Mouse (Mus musculus) spleen, postnatal 0 days (tissue): ENCODE data around the gene Rps18. TPM values are rescaled to one million over a fixed set of nuclear protein-coding genes. Genes with fewer than 3 reads are reported as not detected.

ENCODE experiments used
- polyA plus RNA-seq: library from polyadenylated mRNA; unstranded; fragments of >200 nt; fragmentation: Nextera tagmentation; extraction: Ambion mirVana; gene quantifications from 2 replicates; pipeline ENCODE4 v1.2.1, GENCODE M21; 2015

Gene Rps18
- 2,156 and 2,219 TPM in 2 replicates for polyA plus RNA-seq

GRCm38 (mm10) chr17:33955555-33956214 is at the start of gene Rps18, which contains the start of gene Vps52:
TSS of gene Rps18 (minus strand) at chr17:33956001.
TSS of gene Vps52 (plus strand) at chr17:33955812.

DNA sequence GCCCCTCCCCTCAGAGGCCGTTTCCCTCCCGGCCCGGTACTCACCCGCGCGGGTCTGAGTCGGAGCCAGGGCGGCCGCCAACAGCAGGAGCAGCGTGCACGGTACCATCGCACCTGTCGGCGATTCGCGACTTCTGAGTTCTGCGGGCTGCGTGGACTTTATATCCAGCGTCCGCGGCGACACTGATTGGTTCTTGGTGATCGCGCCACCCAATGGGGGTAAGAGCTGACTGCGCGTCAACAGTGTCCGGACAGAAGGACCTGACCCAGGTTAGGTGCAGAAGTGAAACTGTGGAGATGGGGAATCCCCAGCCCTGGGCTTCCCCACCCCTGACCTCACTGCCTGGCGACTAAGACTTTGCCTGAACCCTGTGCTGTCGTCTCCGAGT is 44.3 kb upstream of the Rps18 start, which contains the start of gene H2-K1:
Gene H2-K1, minus strand, starts transcription at position 198 of the 388 bp plus-strand sequence.

DNA sequence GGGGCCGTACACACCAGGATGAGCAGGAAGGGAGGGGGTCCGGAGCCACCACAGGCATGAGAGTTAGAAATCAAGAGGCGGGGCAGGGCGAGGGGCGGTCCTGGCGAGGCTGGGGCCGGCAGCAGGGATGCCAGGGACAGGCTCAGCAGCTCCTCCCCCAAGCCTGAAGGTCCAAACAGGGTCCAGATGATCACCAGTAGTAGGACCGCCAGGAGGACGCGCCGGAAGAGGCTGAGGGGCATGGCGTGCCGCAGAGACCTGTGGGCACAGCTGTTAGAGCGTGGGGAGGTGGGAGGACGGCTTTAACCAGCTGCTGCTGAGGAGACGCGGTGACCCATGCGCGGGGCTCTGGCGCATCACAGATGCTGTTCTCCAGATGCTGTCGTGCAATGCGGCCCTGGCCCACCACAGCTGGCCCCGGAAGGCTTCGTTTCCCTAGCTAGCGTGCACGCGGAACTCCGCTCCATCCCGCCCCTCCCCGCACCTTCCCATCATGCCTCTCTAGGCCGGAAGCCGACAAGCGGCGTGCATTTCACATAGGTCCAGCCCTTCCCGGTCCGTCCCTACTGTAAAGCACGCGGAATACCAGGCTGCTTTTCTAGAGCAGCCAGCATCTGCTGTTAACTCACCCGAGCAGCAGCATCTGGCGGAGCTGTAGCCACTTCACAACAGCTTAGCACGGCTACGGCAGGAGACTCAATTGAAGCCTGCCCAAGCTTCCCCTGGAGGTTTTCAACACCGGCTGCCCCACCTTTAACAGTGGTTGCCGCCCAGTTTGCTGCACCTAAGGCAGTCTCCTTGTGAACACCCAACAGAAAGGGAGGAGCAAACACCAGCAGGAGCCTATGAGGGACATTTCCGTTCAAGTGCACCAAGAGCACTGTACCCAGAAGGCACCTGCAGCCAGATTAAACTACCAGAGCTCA is 4.5 kb downstream of the Rps18 start, which contains the start of gene B3galt4:
Gene B3galt4, minus strand, starts transcription at position 468 of the 926 bp plus-strand sequence.

GRCm38 (mm10) chr17:33940206-33940805 is 15.5 kb downstream of the Rps18 start, which contains the start of the genes Pfdn6 and Wdr46:
TSS of gene Pfdn6 (minus strand) at chr17:33940343.
TSS of gene Wdr46 (plus strand) at chr17:33940660.

DNA sequence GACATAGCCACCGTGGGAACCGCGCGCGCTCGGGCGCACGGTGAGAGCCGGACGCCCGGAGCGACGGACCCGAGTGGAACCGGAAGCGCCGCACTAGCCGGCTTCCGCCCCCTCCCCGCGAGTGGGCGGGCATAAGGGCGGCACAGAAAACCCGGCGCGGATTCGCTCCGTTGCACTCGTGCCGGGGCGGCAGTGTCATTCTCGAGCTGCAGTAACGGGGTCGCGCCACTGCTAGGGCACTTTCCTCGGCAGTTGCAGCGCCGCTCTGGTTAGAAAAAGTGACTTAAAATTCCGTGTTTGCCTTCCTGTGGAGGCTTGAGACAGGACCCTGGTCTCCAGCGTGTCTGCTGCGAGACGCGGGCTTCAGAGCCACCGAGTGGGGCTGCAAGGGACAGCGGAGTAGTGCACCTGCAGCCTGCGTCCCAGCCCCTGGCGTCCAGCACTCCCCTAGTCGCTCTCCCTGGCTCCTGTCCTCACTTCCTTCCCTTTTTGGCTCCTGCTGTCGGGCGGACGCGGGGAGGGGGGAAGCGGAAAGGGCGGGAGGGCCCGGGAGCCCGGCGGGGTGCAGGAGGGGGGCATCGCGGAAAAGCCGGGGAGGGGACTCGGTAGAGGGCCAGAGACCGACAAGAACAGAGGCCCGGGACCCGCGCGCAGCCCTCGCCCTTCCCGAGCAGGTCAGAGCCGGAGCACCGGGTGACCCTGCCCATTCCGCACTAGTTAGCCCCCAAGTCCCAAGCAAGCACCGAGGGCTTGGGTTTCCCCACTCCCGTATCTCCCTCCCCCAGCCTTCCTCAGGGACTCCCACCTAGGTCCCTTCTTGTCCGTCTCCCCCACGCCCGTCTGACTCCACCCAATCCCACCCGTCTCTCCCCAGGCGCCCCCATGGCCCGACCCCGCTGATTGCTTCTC is 26.2 kb downstream of the Rps18 start, which contains the start of gene Rgl2:
Gene Rgl2, plus strand, starts transcription at position 173 of the 909 bp plus-strand sequence.

DNA sequence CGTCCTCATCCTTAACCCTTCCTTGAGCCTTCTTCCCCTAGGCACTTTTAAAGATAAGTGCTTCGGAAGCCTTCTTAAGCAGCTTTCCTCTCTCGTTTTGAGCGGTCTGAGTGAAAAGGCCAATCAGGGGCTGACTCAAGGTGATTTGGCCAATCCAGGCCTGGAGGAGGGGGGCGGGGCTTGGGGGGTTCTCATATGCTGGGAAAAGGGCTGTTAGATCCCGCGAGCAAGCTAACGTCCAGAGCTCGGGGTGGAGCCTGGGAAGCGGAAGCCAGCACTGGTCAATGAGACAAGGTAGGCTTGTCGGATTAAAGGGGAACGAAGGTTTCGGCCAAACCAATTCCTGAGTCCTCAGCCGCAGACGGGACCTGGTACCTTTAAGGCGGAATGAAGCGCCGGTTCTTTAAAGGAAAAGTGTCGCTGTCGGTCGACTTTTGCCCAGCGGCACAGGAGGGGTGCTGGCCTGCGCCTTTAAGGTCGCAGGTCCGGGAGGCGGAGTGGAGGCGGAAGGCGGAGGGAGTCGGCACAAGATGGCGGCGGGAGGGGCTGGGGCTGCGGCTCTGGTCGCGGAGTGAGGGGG is 40.0 kb downstream of the Rps18 start, which contains the start of the genes Tapbp and Zbtb22:
Gene Tapbp, plus strand, starts transcription at position 229 of the 580 bp plus-strand sequence.
Gene Zbtb22, plus strand, starts transcription at position 234 of the 580 bp plus-strand sequence.

DNA sequence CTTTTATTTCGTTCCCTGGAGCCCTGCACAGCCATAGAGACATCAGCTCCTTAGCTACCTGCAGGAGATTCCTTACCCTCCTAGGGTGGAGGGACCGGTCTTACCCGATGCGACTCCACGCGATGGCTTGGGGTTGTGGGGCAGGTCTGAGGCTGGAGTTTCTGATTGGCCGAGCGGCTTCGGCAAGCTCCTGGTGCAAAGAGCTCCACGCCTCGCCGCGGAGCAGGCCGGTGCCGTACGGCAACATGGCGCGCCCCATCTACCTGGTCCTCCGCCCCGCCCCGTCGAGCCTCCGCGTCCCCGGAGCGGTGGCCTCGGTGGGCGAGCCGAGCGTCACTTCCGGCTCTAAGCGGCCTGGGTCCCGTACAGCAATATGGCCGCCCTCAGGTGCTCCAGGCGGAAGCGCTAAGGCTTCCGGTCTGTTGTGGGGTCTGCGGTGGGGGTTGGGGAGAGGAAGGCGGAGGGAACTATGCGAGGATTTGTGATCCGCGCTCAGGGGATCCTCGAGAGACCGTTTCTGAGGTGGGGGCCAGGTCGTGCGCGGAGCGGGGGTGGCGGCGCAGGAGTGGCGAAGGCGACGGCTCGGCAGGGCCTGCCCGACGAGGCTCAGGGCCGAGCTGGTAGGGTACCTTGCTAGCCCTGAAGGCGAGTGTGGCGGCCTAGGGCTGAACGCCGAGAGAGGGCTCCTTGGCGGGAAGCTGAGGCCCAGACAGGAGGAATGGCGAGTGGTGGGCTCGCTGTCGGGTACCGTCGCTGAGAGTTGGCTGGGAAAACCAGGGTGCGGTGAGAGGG is 46.5 kb downstream of the Rps18 start, which contains the start of gene Daxx:
Gene Daxx, plus strand, starts transcription at position 338 of the 792 bp plus-strand sequence.

DNA sequence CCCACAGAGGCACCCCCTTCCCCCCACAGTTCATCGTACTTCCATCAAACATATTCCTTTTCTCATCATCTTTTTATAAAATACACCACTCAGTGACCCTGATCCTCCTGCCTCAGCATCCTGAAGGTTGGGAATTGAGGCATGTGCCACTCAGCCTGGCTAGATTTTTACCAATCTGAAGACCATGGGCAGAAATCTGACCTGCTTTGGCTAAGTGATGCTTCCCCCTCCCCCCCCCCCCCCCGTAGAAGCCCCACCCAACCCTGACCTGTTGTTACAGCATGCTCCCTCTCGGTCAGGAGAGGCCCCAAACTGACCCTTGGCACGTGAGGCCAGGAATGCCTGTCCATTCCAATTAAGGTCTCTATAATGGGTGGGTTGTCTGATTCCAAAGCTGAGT is 51.0 kb downstream of the Rps18 start, which contains the start of gene Platr17:
Gene Platr17, plus strand, starts transcription at position 301 of the 400 bp plus-strand sequence.

Other genes starting within 250 kb of the Rps18 start
- 242 and 248 TPM in 2 replicates for gene March2, start 237.3 kb downstream of the Rps18 start, polyA plus RNA-seq
- gene Rab11b, start 195.5 kb downstream of the Rps18 start, polyA plus RNA-seq = 138 and 157 TPM in 2 replicates
- gene Angptl4, start 174.2 kb downstream of the Rps18 start, polyA plus RNA-seq = 37.2 and 37.6 TPM in 2 replicates
- gene Kank3, start 145.5 kb downstream of the Rps18 start, polyA plus RNA-seq = 27.7 and 41.7 TPM in 2 replicates
- 1,075 and 1,076 TPM in 2 replicates for gene Rps28, start 131.4 kb downstream of the Rps18 start, polyA plus RNA-seq
- 294 and 300 TPM in 2 replicates for gene Ndufa7, start 131.4 kb downstream of the Rps18 start, polyA plus RNA-seq
- gene Cd320, start 112.9 kb downstream of the Rps18 start, polyA plus RNA-seq = 14.3 and 19.1 TPM in 2 replicates
- gene Gm7029, start 82.2 kb downstream of the Rps18 start, polyA plus RNA-seq = not detected in 2 replicates
- gene Kifc1, start 65.3 kb downstream of the Rps18 start, polyA plus RNA-seq = 7.4 and 8.4 TPM in 2 replicates
- gene Platr17, start 50.9 kb downstream of the Rps18 start, polyA plus RNA-seq = 0.77 and 1.2 TPM in 2 replicates
- 27.0 and 29.1 TPM in 2 replicates for gene Daxx, start 46.6 kb downstream of the Rps18 start, polyA plus RNA-seq
- 70.3 and 83.6 TPM in 2 replicates for gene Tapbp, start 40.1 kb downstream of the Rps18 start, polyA plus RNA-seq
- gene Zbtb22, start 40.1 kb downstream of the Rps18 start, polyA plus RNA-seq = 11.8 and 12.6 TPM in 2 replicates
- 16.8 and 22.9 TPM in 2 replicates for gene Rgl2, start 26.5 kb downstream of the Rps18 start, polyA plus RNA-seq
- gene Pfdn6, start 15.7 kb downstream of the Rps18 start, polyA plus RNA-seq = 147 and 152 TPM in 2 replicates
- 20.6 and 20.9 TPM in 2 replicates for gene Wdr46, start 15.3 kb downstream of the Rps18 start, polyA plus RNA-seq
- 3.7 and 4.2 TPM in 2 replicates for gene B3galt4, start 4.5 kb downstream of the Rps18 start, polyA plus RNA-seq
- gene Vps52, start 189 bp downstream of the Rps18 start, polyA plus RNA-seq = 25.5 and 27.2 TPM in 2 replicates
- 186 and 228 TPM in 2 replicates for gene H2-K1, start 44.3 kb upstream of the Rps18 start, polyA plus RNA-seq
- 8.9 and 11.6 TPM in 2 replicates for gene Ring1, start 68.7 kb upstream of the Rps18 start, polyA plus RNA-seq
- 36.1 and 46.0 TPM in 2 replicates for gene H2-Ke6, start 72.1 kb upstream of the Rps18 start, polyA plus RNA-seq
- gene Slc39a7, start 75.7 kb upstream of the Rps18 start, polyA plus RNA-seq = 58.1 and 68.4 TPM in 2 replicates
- 26.4 and 30.3 TPM in 2 replicates for gene Rxrb, start 75.8 kb upstream of the Rps18 start, polyA plus RNA-seq
- gene Col11a2, start 83.4 kb upstream of the Rps18 start, polyA plus RNA-seq = 0.32 and 0.93 TPM in 2 replicates
- 2.5 and 4.4 TPM in 2 replicates for gene H2-Oa, start 136.3 kb upstream of the Rps18 start, polyA plus RNA-seq
- 19.0 and 25.7 TPM in 2 replicates for gene H2-DMa, start 163.5 kb upstream of the Rps18 start, polyA plus RNA-seq
- gene Brd2, start 166.6 kb upstream of the Rps18 start, polyA plus RNA-seq = 56.4 and 65.3 TPM in 2 replicates
- gene H2-DMb2, start 187.3 kb upstream of the Rps18 start, polyA plus RNA-seq = 4.8 and 5.6 TPM in 2 replicates
- gene H2-DMb1, start 197.1 kb upstream of the Rps18 start, polyA plus RNA-seq = 4.4 and 8.9 TPM in 2 replicates
- gene Tap1, start 231.6 kb upstream of the Rps18 start, polyA plus RNA-seq = 15.1 and 20.2 TPM in 2 replicates
- gene Psmb9, start 231.8 kb upstream of the Rps18 start, polyA plus RNA-seq = 33.4 and 43.3 TPM in 2 replicates
- 65.0 and 89.6 TPM in 2 replicates for gene Psmb8, start 241.7 kb upstream of the Rps18 start, polyA plus RNA-seq
- 21.0 and 29.0 TPM in 2 replicates for gene Tap2, start 247.5 kb upstream of the Rps18 start, polyA plus RNA-seq